Mouse (Mus musculus) intestine, postnatal 0 days (tissue): ENCODE data around the gene Vmn2r68. TPM values are rescaled to one million over a fixed set of nuclear protein-coding genes. Genes with fewer than 3 reads are reported as not detected.

ENCODE experiments used
- ATAC-seq: fragments of 200-750 bp; cut with Nextera tagmentation; 2 replicates; pipeline ENCODE4 v1.8.0; 2017; ENCODE audit warnings: mild to moderate bottlenecking, moderate TSS enrichment, moderate library complexity
- H3K27ac ChIP-seq: fragments of 300-500 bp; sonication (generic); 2 replicates; pipeline ENCODE4 v1.5.1; 2014; ENCODE audit warnings: mild to moderate bottlenecking, low read depth, low read length, moderate library complexity
- H3K27me3 ChIP-seq: fragments of 300-500 bp; sonication (generic); replicated peaks from 2 replicates; pipeline ENCODE4 v1.6.1; 2014; ENCODE audit warnings: low read length, mixed read lengths; ENCODE audit not compliant: control insufficient read depth, insufficient read depth
- H3K36me3 ChIP-seq: fragments of 300-500 bp; sonication (generic); 2 replicates; pipeline ENCODE4 v1.6.1; 2014; ENCODE audit warnings: mild to moderate bottlenecking, moderate library complexity; ENCODE audit not compliant: control insufficient read depth, insufficient read depth
- H3K4me1 ChIP-seq: fragments of 300-500 bp; sonication (generic); replicated peaks from 2 replicates; pipeline ENCODE4 v1.6.1; 2014; ENCODE audit warnings: antibody characterized with exemption, low read length, mixed read lengths; ENCODE audit not compliant: control insufficient read depth, insufficient read depth
- H3K4me2 ChIP-seq: fragments of 300-500 bp; sonication (generic); replicated peaks from 2 replicates; pipeline ENCODE4 v1.6.1; 2014; ENCODE audit warnings: low read depth, mild to moderate bottlenecking, moderate library complexity
- H3K4me3 ChIP-seq: fragments of 300-500 bp; sonication (generic); 2 replicates; pipeline ENCODE4 v1.5.1; 2014; ENCODE audit warnings: low read depth, low read length
- H3K9ac ChIP-seq: fragments of 300-500 bp; sonication (generic); 2 replicates; pipeline ENCODE4 v1.6.1; 2014; ENCODE audit warnings: mild to moderate bottlenecking, low read depth, low read length
- H3K9me3 ChIP-seq: fragments of 300-500 bp; sonication (generic); 2 replicates; pipeline ENCODE4 v1.6.1; 2016; ENCODE audit warnings: mixed run types; ENCODE audit not compliant: control insufficient read depth
- CTCF ChIP-seq: sonication (generic); IDR thresholded peaks from 2 replicates; pipeline ENCODE4 v1.5.1; 2016; ENCODE audit warnings: low read depth, mild to moderate bottlenecking, control low read depth, antibody characterized with exemption, moderate library complexity
- polyA plus RNA-seq: library from polyadenylated mRNA; unstranded; fragments of >200 nt; fragmentation: Nextera tagmentation; extraction: Ambion mirVana; gene quantifications from 2 replicates; pipeline ENCODE4 v1.2.1, GENCODE M21; 2015

Vmn2r68 gene
- not detected in 2 replicates for polyA plus RNA-seq

DNA sequence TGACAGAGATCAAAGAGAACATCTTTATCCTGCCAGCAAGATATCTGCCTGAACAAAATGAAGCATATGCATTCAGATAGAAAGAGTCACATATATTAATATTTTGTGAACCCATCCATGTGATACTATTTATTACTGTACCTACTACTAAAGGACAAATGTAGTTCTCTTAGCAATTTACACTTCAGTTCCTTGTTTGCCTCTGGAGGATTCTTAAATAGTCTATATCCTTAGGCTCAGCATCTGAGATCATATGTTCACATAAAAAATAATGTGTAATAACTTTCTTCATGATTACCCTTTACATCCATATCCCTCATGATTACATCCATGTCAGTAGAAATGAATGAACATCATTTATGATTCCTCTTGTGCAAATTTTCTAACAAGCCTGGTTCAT, at the start of gene Vmn2r68:
Gene Vmn2r68 (minus strand): TSS at position 101 of the 400 bp plus-strand sequence.
- no peak within 1 kb of the TSS for H3K4me3 ChIP-seq
- H3K9me3 ChIP-seq, result no peaks in the 10 kb centered on the region
- no peaks in the 10 kb centered on the region for H3K36me3 ChIP-seq
- H3K9ac ChIP-seq, result no peak within 1 kb of the TSS
- H3K4me1 ChIP-seq, result no peaks in the 10 kb centered on the region
- no peak for ATAC-seq
- H3K27me3 ChIP-seq, result no peaks in the 10 kb centered on the region
- H3K27ac ChIP-seq, result no peak within 1 kb of the TSS
- TF ChIP-seq CTCF, result no peak
- H3K4me2 ChIP-seq, result no peak within 1 kb of the TSS

Other genes with a start within 250 kb of the Vmn2r68 start
- not detected in 2 replicates for gene Vmn2r66, start 225.5 kb downstream of the Vmn2r68 start, polyA plus RNA-seq
- gene Vmn2r67, start 81.8 kb downstream of the Vmn2r68 start, polyA plus RNA-seq, result not detected in 2 replicates
- not detected in 2 replicates for gene Vmn2r69, start 178.1 kb upstream of the Vmn2r68 start, polyA plus RNA-seq